Mouse (Mus musculus) myocyte (in vitro differentiated cells): ENCODE data around the gene E2f3.

ENCODE experiments used
- CEBPB ChIP-seq: IDR thresholded peaks from 2 replicates; pipeline ENCODE4 v1.6.1; 2011; ENCODE audit warnings: mild to moderate bottlenecking, moderate library complexity; ENCODE audit not compliant: poor library complexity, insufficient read depth, severe bottlenecking
- E2F4 ChIP-seq: IDR thresholded peaks from one replicate; pipeline ENCODE4 v1.6.1; 2011; ENCODE audit warnings: mild to moderate bottlenecking, control low read depth, moderate library complexity; ENCODE audit not compliant: insufficient read depth
- MAX ChIP-seq: IDR thresholded peaks from one replicate; pipeline ENCODE4 v1.6.1; 2011; ENCODE audit warnings: low read depth, mild to moderate bottlenecking, control low read depth
- MYOD1 ChIP-seq, 3 experiments: IDR thresholded peaks; one replicate each; pipeline ENCODE4 v1.6.1; 2011; ENCODE audit warnings: control low read depth in 2 of 3, low read depth in 2 of 3, mild to moderate bottlenecking in 2 of 3, moderate library complexity in 1 of 3; ENCODE audit not compliant: insufficient read length in 2 of 3, control insufficient read depth in 1 of 3
- POLR2A ChIP-seq: IDR thresholded peaks from one replicate; pipeline ENCODE4 v1.6.1; 2011; ENCODE audit warnings: low read depth, mild to moderate bottlenecking, control low read depth, moderate library complexity; ENCODE audit not compliant: insufficient read length
- REST ChIP-seq: IDR thresholded peaks from one replicate; pipeline ENCODE4 v1.6.1; 2011; ENCODE audit warnings: mild to moderate bottlenecking, control low read depth, moderate library complexity; ENCODE audit not compliant: insufficient read depth, insufficient read length

GRCm38 (mm10) chr13:29908431-29908830, 77.4 kb downstream of the E2f3 start:
- TF ChIP-seq POLR2A (no peak), MYOD1 (IDR thresholded peaks at IDR 0.05; ENCODE audit: control insufficient read depth in 1 of 3, insufficient read length in 2 of 3, low read depth in 2 of 3) (no peak), E2F4 (no peak), CEBPB (no peak), MAX (no peak), REST (no peak)
